Mouse (Mus musculus): ENCODE data around the gene Brd3.

DNA sequence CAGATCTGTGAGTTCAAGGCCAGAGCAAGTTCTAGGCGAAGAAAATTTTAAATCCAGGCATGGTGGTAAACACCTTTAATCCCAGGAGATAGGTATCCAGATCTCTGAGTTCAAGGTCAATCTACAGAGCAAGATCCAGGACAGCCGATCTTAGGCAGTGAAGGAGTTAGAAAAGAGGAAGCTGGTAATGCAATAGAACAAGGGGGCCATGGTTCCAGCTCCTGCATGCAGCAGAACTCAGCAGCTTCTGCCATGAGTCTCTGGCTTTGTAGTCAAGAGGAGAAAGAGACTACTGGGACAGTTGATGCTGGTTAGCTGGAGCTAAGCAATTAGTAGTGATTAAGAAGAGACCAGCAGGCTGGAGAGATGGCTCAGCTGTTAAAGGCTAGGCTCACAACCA is 105.9 kb downstream of the Brd3 start:
- TF ChIP-seq POLR2A (IDR thresholded peaks at IDR 0.05; ENCODE audit: borderline replicate concordance, extremely low read depth, insufficient read depth, insufficient read length, poor library complexity, severe bottlenecking) (no peak), CTCF (IDR thresholded peaks at IDR 0.05; ENCODE audit: borderline replicate concordance, extremely low read depth, insufficient read depth, insufficient read length) (no peak)

Data from brain, embryonic 14.5 days (tissue).